Mouse (Mus musculus): Measurements from ENCODE around the gene Rad51b. TPM values are rescaled to one million over a fixed set of nuclear protein-coding genes. Genes with fewer than 3 reads are reported as not detected.

Gene Rad51b
- polyA plus RNA-seq, 1 experiment: 1.3 TPM

DNA sequence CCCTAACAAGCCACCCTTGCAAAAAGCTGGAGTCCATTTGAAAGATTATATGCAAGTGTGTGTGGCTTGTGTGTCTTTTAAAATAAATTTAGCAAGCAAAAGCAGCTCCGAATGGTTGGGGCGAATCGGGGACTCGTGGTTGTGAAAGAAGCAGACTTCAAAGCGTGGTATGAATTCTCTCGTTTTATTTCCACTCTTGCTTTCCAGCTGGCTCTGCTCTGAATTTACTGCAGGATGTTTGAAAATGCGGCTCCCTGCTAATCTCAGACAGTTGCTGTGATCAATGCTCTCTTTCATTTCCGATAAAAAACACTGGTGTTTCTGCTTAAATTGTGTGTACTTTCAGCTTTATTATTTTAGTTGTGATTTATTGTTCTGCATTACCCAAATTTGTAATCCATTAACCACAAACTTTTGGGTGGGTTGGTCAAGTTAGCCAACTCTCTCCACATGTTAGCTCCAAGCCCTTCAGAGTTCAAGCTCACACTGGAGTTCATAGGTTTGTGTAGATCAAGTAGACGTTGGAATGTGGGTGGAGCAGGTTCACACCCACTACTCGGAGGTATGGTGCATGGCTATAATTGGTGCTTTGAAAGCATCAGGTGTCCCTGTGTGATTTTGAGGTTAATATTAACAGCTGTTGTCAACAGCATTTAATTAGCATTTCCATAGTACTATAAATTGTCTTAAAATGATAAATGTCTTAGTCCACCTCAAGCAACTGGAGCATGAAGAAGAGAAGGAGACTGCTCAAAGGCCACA, 366.2 kb downstream of the Rad51b start:
- peak; percentile 39 for DNase-seq (ENCODE audit: low read depth, low spot score)
- 11% methylated on average over 10 of the region's 10 CpGs for WGBS

DNA sequence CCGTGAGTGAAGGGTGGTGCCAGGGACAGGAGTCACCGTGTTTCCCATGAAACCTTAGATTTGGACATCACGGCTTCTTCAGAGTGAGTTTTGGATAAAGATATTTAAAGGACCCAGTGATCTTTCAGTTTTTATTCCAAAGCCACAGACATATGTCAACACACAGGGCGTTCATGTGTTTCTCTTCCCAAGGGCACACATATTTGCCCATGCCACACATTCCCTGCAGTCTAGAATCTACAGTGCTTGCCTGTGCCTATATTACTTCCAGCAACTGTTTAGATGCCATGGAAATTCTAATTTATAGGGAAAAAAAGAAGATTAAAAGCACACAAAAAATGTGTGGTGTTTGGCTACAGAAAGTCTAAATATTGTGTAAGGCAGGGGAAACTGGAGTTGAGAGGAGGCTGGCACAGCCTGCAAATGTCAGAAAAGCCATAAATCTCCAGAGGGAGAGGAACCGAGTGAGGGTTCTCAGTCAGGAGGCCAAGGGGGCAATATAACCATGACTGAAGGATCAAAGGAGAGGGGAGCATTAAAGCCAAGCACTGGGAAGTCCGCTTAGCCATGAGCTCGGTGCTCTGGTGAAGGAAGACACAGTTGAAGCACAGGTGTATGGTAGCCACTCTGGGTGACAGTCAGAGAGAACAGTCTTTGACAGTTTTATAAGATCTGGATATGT, 367.0 kb downstream of the Rad51b start:
- no peak for DNase-seq (ENCODE audit: low read depth, low spot score)
- 30% methylated on average over 7 of the region's 7 CpGs for WGBS

DNA sequence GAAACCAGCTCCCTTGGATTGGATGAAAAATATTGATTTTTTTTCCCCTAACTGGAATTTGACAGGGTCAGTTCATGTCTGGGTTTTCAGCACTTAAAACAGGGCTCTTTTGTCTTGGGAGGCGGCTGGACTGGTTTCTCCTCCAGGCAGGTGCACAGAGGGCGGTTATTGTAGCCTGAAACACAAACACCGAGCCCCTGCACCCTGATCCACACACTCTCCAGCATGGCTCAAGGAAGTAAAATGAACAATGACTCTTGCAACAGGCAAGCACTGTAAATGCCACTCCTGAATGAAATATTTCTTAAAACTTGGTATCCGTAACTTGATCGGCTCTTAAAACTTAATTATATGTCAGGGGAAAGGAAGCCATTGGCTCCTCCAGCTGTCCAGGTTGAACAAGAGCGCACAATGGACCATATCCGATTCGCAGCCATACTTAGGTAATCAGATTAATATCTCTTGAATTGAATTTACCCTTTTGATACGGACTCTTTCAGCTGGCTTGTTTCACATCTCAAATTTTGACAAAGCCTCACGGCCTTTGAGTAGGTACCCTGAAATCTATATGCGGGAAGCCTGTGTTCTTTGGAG, 377.9 kb downstream of the Rad51b start:
- 23% methylated on average over 11 of the region's 11 CpGs for WGBS
- DNase-seq (ENCODE audit: low read depth, low spot score): no peak

DNA sequence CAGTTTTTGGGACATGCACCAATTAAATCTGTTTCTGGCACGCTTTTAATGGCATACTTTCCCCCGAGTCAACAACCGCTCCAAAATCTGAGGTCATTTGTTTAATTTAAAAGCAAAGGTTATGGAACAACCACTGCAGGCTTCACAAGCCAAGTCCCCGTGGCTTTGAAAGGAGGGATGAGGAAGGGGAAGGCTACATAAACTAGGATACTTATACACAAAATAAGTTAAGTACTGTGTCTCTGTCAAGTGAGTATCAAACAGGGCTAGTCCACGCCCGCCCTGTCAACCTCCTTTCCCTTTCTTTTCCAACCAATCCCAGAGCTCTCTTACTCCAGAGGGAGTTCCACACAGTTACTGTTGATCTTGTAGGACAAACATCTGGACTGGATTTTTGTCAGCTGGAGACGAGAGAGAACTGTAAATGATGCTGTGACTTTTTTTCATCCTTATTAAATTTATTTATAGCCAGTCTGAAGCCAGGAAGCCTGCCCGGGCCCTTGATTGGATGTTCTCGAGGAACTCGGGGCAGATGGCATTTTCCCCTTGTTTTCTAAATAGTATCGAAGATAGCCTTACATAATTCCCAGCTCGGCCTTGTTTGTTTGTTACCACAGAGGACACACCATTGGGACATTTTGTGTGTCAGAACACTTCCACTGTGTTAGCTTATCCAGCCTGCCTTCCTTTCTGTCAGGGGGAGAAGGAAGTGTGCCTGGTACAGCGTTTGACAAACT, 378.5 kb downstream of the Rad51b start:
- DNase-seq (ENCODE audit: low read depth, low spot score): peak; percentile 47
- 14% methylated on average over 13 of the region's 13 CpGs for WGBS

DNA sequence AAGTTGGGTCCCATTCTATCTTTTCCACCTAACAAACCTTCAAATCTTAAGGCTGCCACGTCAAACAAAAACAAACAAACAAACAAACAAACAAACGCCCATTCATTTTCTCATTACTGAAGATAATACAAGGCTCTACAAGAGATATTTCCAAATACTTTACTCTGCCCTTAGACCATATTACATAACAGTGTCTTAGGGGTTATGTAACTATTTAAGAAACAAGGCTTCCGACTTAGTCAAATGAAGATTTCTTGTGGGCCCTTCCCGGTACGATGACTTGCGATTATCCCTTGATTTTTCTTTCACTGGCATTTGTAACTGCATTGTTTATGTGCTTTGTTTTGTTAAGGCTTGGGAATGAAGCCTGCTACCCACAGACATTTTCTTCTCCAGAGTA, 379.2 kb downstream of the Rad51b start:
- no peak for DNase-seq (ENCODE audit: low read depth, low spot score)
- 48% methylated on average over 6 of the region's 6 CpGs for WGBS

DNA sequence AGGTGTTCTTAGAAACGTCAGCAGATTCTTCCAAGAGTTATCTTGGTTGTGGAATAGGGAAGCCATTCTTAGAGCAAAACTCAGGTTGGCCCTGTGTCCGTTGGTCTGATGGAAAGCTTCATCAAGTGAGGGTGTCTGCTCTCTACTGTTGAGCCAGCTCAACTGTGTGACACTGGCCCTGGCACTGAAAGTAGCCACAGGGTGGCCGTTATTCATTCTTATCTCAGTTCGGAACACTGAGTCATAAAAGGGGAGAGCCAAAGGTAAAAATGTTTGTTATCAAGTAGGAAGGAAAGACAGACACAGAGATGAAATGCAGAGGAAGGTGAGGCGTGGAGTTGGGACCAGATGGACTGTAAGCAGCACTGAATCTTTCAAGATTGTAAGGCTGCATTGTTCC, 379.8 kb downstream of the Rad51b start:
- WGBS: 38% methylated on average over 5 of the region's 5 CpGs
- DNase-seq (ENCODE audit: low read depth, low spot score): no peak

DNA sequence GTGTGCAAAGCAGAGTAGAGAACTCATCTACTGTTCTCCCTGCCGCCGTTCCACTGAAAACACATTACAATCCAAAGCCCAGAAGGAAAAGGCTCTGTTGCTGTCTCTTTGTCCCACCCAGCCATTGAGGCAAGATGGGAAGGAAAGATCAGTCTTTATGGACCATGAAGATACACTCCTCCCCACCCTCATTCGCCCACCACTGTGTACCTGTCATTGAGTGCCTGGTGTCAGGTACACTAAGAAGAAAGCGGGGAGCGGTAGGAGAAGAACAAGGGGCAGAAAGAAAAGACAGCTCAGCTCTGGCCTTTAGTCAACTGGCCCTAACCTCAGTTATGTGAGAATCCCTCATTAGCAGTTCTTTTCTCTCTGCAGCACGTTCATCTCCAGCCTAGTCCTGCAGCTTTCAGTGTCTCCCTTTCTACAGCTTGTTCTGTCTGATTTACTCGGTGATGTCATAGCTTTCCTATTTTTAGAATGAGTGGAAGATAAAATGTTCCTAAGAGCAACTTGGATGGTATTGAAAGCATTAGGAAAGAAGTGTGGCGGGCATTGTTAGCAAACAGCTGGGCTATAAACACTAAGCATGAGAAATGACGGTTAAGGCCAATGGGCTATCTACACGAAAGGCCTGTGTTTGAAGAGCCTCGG, 382.3 kb downstream of the Rad51b start:
- DNase-seq (ENCODE audit: low read depth, low spot score): no peak
- WGBS: 67% methylated on average over 11 of the region's 11 CpGs

DNA sequence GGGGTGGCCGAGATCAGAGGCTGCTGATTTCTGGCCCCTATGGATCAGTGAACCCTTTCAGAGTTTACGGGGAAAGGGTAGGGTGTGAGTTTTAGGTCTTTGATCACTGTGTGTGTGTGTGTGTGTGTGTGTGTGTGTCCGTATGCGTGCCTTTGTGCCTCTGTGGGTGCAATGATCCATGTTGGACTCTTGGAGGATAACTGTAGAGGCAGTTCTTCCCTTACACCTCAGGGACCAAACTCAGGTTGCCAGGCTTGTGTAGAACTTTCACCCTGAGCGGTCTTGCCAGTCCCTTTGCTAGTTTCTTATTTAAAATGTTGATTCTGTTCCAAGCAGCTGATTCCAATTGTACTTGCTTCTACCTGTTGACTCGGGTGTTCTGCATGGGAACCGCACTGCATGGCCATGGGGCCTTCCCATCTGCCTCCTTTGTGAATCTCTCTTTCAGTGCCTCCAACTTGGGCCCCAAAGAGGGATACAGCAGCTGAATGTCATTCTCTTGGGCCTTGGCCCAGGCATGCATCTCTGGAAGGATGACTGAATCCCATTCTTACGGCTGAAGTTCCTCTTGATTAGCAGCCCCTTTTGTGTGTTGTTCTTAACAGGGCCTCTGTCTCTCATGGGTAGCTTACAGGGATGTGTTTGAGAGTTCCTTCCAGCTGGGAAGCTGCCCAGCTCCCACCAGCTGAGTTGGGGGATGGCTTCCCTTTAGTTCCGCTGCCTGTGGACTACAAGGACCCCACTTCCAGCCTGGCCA, 383.0 kb downstream of the Rad51b start:
- WGBS: 88% methylated on average over 9 of the region's 9 CpGs

DNA sequence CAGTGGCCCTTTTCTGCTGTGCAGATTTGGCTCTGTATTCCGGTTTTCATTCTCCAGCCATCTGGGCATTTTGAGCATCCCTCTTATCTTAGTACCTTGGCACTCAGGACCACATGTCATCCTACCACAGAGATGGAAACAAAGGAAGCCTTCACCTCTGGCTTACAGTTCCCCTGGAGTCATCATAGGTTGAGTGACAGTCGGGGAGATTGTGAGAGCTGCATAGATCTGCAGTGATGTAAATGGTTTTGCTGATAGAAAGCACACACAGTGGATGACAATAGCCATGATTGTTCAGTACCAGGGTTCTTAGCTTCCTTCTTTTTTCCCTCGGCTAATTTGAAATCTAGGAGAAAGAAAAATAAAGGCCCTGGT, 383.6 kb downstream of the Rad51b start:
- no peak for DNase-seq (ENCODE audit: low read depth, low spot score)
- 71% methylated on average over 3 of the region's 3 CpGs for WGBS

More for the DNA sequence above, 383.0 kb downstream of the Rad51b start:
- DNase-seq (ENCODE audit: low read depth, low spot score): no peak

DNA sequence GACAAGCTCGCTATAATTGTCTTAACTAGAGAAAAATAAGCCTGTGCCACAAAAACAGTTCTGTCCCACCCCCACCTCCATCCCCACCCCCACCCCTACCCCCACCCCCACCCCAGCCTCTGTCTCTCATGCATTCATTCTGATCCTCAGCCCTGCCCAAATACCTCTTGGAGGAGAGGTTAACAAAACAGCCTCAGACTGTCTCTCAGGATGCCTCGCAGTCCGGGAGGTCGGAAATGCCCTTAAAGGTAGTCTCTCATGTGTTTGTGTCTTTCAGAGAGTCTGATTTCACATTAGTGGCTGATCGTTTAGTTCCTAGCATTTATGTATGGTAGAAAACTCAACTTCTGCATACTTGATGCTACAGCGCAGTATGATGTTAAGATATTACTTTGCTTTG, 384.5 kb downstream of the Rad51b start:
- DNase-seq (ENCODE audit: low read depth, low spot score): no peak
- WGBS: 95% methylated on average over 6 of the region's 6 CpGs

DNA sequence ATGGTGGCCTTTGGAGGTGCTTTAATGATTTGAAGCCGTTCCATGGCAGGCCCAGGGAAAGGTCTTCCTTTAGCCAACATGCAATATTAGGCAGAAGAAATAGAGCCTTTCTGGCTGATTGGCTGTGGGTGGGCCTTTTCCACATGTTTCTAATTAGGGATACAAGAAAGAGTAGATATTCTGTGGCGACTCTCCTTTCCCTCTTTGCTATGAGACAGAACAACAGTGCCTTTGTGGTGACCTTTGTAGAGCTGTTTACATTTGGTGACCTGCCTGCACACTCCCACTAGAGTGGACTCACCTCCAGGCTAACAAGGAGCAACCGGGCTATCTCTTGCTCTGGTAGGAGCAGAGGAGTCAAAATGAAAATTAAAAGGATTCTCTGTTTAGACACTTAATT, 386.3 kb downstream of the Rad51b start:
- DNase-seq (ENCODE audit: low read depth, low spot score): no peak
- 50% methylated on average over 3 of the region's 3 CpGs for WGBS

DNA sequence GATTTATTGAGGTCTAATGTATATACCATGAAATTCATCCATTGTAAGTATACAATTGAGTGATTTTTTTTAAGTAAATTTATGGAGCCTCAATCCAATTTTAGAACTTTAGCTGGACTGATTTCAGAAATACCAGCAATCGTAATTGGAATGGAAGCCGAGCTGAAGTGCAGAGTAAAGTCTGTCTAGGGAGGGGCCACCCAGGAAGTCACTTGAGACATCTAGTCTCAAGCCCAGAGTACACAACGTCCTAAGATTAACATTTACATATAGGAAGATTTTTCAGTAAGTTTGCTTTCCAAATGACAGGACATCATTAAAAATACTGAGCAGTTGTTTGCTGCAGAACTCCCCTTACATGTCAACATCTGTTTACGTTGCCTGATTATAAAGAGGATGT, 386.7 kb downstream of the Rad51b start:
- DNase-seq (ENCODE audit: low read depth, low spot score): no peak
- WGBS: 40% methylated on average over 4 of the region's 4 CpGs

DNA sequence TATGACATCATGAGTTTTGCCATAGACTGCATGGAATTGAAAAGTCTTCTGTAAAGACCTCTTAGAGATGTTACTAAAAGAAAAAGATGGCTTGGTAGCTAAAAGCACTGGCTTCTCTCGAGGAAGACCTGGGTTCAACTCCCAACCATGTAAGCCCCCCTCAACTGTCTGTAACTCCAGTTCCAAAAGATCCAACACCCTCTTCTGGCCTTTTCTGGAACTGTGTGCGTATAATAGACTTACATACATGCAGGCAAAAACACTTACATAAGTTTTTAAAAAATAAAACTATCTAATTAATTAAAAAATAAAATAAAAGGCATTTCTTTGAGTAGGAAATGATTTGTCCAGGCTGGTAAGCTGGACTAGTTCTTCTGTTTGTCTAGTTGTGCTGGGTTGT, 387.3 kb downstream of the Rad51b start:
- WGBS: 91% methylated on average over 2 of the region's 2 CpGs

DNA sequence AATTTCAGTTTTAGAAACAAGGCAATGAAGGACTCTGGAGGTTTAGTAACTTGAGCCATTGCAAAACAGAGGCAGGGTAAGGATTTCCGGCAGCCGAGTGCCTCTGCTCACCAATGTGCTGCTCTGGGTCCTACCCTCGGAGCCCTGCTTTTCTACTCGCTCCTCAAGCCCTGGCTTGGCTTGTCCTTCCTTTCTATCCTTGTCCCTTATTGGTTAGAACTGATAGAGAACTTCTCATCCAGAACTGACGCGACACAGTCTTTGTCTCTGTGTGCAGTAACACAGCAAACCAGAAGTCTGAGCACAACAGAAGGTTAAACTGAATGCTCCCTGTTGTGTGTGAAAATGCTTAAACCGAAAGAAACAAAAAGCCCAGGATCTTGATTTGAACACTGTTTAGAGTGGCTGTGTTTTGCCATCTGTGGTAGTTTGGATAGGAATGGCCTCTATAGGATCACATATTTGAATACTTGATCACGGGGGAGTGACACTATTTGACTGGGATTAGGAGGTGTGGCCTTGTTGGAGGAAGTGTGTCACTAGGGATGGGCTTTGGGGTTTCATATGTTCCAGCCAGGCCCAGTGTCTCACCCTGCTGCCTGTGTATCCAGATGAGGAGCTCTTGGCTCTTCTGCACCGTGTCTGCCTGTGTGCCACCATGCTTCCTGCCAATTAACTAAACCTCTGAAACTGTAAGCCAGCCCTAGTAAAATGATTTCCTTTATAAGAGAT, 389.7 kb downstream of the Rad51b start:
- no peak for DNase-seq (ENCODE audit: low read depth, low spot score)
- WGBS: 90% methylated on average over 9 of the region's 9 CpGs

More for the DNA sequence above, 387.3 kb downstream of the Rad51b start:
- DNase-seq (ENCODE audit: low read depth, low spot score): no peak

DNA sequence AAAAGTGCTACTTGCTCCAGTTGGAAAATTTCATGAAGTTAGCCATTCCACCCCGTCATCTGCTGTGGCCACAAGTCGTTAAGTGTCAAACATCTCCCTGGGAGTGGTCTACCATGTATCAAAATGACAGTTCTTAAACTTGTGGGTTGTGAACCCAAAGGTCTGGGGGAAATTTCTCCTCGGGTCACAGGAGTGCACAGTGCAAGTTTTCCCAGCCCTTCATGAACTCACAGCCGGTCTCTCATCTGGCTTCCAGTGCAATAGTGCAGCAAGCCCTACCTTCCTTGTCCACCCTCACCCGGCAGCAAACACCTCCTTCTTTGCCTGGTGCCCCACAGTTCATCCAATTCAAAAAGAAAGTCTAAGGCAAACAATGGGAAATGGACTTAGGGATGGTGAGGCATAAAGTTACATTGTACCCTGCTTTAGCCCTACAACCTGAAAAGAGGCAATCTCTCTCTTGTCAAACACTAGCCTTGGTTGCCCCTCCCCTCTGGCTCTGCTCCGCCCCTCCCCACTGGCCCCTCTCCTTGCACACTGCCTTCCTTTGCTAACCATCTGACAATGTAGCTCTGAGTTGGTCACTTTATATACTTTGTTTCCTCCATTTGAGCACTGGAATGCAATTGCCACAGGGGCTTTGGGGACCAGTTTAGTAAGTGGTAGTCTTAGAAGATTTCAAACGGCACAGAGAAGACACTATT, 390.8 kb downstream of the Rad51b start:
- no peak for DNase-seq (ENCODE audit: low read depth, low spot score)
- 65% methylated on average over 7 of the region's 7 CpGs for WGBS

DNA sequence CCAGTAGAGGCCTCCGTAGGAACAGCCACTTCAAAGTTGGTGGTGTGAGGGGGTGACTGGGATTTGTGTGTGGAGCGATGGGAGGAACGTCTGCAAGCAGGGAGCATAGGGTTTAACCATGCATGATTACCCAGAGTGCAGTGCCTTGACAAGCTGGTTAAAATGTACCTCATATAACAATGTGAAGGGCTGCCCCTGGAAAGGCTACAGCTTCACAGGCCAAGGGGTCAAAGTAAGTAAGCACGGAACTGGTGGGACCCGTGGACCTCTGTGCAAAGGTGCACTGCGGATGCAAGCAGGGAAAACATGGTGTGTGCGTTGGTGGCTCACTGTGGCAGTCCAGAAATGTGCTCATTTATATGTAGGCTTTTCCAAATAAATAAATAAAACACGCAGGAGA, 392.2 kb downstream of the Rad51b start:
- 88% methylated on average over 8 of the region's 8 CpGs for WGBS
- DNase-seq (ENCODE audit: low read depth, low spot score): no peak

DNA sequence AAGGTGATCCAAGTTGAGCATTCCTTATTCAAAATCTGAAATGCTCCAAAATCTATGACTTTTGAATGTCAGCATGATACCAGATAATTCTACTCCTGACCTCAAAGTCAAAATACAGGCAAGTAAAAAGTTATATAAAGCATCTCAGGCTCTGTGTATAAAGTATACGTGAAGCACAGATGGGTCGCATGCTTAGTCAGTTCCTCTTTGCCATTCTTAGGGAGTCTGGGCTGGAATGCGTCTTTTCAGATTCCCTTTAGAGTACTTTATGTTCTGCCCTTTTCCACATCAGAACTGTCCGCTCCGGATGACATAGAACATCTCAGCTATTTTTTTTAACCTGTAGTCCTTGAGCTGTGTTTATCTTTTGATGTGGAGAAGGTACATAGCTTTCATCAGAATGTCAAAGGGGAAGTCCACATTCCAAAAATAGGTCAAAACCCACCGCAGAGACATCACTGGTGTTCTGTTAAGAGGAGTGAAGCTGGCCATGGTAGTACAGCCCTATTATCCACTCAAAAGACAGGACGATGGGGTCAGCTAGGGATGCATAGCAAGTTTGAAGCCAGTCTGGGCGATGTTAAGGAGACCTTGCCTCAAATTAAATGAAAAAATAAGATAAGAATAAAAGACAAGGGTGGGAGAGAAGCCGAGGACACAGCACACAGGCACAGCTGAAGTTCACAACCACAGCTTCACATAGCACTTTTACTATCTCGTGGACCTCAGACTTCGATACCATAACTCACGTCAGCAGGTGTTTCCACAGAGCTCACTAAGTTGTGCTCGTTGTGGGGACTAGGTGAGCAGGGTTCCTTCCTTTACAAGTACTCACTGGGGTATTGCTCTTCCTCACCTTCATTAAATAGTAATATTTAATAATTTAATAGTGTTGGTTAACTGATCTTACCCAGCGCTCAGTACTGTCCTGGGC, 395.1 kb downstream of the Rad51b start:
- no peak for DNase-seq (ENCODE audit: low read depth, low spot score)
- WGBS: 76% methylated on average over 14 of the region's 14 CpGs

All from large intestine, adult 2 months (tissue).